Mouse (Mus musculus) lung, adult 18-20 months (tissue): ENCODE measurements at regions not wholly inside any gene's neighbourhood (a gene's known extent, or its start where the extent isn't known, plus 50 kb on each side); places are given as distances from the start of the nearest gene placed in this dataset.

Experiments used
- DNase-seq, 2 experiments: peaks; one replicate each; pipeline ENCODE4 v3.0.0; 2022; ENCODE audit warnings: mixed read lengths in 2 of 2

GRCm38 (mm10) chr6:33117877-33118276 is 57.8 kb upstream of the Chchd3 start:
- DNase-seq, result no peak

- no peak for DNase-seq
These were observed 60.5 kb upstream of the Chchd3 start for GRCm38 (mm10) chr6:33120581-33120980.

DNA sequence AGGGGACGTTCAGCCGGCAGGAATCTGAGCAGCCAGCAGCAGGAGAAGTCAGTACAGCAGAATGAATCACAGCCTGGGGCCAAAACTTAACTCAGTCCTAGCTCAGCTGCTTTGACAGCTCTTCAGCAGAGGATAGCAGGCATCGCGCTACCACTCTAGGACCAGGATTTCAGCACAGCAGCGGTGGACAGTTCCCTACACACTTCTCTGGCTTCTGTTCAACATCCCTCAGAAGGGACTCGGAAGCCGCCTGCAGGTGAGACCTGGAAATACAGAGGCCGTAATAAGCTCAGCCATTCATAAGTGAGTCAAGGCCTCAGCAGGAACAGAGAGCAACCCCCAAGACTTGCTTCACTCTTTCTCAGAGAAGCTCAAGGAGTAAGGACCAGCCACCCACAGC is 66.5 kb upstream of the Chchd3 start:
- peak; percentile 54 to 62 for DNase-seq

DNA sequence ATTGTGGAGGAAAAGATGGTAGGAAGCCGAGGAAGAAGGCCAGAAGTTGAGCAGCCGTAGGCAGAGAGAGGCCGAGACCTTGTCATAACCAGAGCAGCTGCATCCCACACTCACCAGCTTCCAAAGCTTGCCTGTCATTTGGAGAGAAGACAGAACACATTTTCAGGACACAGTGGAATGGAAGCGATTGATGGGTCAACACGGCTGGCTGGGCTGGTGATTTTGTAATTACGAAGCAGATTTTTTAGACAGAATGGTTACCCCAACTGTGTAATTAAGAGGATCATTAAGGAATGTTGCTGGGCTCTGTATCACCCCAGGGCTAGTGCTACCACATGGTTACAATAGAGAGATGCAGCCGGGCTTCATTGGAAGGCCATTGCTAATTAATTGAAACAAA is 76.8 kb upstream of the Chchd3 start:
- no peak for DNase-seq

GRCm38 (mm10) chr6:33137823-33138222 is 77.8 kb upstream of the Chchd3 start:
- no peak for DNase-seq

DNA sequence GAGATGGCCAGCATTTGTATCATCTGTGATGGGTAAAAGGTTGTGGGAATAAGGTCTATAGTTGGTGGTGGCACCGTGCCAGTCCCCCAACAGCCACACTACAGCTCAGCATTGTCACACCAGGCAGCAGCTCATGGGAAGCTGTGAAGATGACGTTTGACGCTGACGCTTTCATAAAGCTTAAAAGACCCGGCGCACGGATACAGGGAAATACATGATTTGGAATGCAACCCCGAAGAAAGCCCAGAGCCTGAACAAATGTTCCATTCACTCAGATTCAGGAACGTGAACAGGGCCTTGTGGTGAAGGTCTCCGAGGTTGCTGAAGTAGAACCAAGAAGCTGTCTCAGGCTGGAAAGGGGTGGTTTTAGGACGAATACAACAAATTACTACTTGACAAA is 82.4 kb upstream of the Exoc4 start:
- DNase-seq, result no peak

- no peak for DNase-seq
These were observed 75.3 kb upstream of the Exoc4 start for GRCm38 (mm10) chr6:33173606-33174005.

DNA sequence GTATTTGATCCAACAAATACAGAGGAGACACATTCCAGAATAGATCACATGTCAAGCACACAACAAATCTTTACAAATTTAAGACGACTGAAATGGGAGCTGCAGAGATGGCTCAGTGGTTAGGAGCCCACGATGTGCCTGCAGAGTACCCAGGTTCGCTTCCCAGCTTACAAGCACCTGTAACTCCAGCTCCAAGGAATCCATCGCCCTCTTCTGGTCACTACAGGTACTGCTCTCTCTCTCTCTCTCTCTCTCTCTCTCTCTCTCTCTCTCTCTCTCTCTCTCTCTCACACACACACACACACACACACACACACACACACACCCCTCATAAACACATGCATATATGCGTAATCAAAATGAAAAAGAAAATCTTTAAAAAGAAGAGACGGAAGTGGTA is 74.3 kb upstream of the Exoc4 start:
- DNase-seq, result no peak

GRCm38 (mm10) chr6:33189521-33190246 is 59.2 kb upstream of the Exoc4 start:
- DNase-seq, result no peak

GRCm38 (mm10) chr6:33193823-33194222 is 55.1 kb upstream of the Exoc4 start:
- DNase-seq, result no peak
